Mouse (Mus musculus) 3134 (cell line): Measurements from ENCODE around the gene Rfng.
"Not testable (repeated sequence)": the region's sequence is repeated elsewhere in the genome, so short reads cannot be mapped to it uniquely, and the experiment has no call there.

Source experiments
- DNase-seq: peaks from one replicate; pipeline ENCODE4 v3.0.0-alpha.2; 2011; ENCODE audit warnings: low spot score; ENCODE audit not compliant: insufficient read length; ENCODE audit errors: extremely low read depth

Gene Rfng

GRCm38 (mm10) chr11:120784064-120784791, at the start of gene Rfng, which contains the start of gene Gps1:
Rfng (minus strand) TSS chr11:120784207.
Gps1 (plus strand) TSS chr11:120784272.
- DNase-seq: peak; percentile 82

DNA sequence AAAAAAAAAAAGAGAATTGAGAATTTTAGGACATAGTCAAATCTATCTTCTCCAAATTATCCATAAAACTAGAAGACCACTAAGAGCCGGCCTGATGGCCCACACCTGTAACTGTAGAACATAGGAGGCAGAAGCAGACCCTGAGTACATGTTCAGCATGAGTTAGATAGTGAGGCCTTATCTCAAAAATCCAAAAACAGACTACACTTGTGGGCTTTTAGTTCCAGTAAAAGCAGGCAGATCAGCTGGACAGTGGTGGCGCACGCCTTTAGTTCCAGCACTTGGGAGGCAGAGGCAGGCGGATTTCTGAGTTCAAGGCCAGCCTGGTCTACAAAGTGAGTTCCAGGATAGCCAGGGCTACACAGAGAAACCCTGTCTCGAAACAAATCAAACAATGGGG, 49.0 kb upstream of the Rfng start:
- DNase-seq: not testable (repeated sequence)

DNA sequence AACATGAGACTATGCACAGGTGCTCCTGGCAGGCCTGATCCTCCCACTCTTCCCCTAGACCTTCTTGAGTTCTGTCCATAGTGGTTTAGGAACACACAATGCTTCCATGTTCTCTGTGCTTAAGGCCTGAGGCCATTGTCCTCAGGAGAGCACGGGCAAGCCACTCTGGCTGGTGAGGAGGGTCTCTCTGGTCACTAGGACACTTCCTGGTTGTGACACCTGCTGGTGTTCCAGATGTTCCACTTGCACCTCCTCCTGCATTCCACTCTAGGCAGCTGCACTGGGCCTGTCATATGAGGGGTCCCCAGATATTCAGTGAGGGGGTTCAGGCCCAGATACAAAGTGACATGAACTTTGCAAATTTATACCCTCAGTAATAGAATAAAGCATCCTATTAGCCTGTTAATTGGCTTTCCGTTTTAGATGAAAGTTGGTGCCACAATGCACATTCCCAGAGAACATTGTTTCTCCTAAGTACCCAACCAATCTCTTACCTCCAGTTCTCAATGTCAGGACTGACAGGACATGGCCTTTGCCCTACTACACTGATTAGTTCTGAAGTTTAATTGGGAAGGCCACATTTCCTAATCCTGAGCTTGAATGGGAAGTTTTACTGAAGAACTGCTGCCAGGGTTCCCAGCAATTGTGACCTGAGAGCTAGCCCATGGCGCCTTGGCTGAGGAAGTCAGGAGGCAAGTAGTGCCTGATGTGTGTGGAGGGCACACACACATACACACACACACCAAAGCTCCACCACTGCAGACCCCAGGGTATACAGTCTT, 47.8 kb upstream of the Rfng start:
- no peak for DNase-seq

DNA sequence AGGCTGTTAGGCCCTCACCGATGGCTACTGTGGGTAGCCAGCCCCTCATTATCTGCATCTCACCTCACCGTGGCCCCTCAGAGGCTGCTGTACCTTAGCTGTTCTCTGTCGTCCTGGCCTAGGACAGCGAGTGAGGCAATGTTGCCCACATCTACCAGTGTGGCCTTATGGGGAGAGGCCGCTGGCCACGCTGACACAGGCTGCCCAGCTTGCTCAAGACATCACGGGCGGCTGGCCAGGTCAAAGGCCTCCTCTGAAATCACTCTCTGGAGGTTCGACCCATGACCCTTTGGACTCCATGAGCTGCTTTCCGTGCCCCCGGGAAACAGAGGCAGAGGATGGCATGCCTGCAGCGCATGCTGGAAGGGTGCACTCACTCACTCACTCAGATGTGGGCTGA, 46.7 kb upstream of the Rfng start:
- no peak for DNase-seq

DNA sequence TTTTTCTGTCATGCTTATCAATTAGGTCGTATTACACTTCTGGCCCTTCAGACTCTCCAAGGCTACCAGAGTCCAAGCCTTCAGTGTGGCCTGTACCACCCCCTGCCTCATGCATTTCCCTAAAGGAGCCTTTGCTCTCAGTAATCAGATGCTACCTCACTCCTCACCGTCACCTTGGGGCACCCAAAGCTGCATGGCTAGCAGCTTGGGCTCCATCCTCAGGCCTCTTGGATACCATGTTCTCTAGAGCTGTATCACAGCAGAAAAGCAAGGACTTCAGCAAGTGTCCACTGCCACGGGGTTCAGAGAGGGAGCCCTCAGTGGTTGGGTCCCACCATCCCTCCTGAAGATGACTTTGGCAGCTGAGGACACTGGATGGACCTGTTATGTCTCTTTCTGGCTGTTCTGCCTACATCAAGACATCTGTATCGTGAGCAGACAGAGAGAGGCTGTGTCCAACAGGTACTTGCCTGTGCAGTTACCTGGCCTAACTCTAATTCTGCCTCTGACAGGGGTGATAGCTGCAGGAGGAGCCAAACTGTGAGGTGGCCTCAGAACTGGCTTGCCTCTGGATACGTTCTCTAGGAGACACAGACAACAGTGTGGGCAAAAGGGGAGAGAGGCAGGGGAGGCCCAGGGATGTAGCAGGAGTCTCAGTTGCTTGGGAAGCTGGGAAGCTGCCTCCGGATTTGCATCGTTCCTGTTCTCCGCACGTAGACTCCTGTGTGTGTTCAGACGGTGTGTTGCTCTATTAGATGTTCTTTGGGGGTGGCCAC, 45.9 kb upstream of the Rfng start:
- DNase-seq: no peak

GRCm38 (mm10) chr11:120828416-120828815, 44.4 kb upstream of the Rfng start:
- no peak for DNase-seq

- DNase-seq: no peak
These were observed 42.3 kb upstream of the Rfng start for GRCm38 (mm10) chr11:120826016-120826953.

DNA sequence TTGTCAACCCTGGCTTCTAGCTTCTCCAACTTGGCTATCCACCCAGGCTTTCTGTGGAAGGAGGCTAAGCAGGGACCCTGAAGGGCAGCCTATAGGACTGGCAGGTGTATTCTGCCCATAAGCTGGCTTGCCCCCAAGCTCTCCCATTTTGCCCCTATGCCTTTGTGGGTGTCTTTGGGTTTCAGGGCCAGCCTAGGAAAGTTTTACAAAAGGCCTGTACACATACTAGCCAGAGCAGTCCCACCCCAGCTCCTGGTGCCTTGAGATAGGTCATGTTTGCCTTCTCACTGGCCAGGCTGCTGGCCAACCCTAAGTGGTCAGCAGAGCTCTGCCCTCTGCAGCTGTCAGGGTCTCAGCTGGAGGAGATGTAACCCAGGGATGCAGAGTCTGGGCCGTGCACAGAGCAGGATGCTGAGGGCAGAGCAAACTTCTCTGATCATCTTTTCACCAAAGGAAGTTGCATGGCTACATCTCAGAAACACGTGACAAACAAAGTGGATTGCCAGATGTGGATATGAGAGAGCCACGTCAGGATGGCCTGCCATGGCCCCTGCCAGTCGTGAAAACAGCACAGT, 41.4 kb upstream of the Rfng start:
- DNase-seq: no peak

DNA sequence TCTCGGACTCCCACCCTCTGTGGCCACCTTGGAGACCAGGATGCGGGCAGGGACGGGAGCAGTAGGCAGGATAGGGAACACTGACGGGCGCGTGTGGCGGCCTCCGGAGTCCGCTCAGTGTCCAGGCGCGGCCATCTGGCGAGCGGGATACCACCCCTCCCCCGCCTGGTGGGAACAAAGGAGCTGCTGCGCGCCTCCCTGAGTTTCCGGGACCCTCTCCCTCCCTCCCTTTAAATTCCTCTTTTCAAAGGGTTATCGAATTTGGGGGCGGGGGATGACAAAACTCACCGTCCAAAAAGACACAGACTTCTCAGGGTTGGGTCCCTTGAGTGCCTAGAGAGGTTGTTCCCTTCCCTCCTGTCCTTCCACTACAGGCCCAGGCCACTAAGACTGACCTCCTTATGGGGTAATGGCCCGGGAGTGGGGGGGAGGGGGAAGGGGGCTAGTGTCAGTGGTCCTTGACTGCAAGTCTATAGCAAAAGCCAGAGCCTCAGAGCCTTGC, 40.8 kb upstream of the Rfng start:
- no peak for DNase-seq

- DNase-seq: peak; percentile 98
These were observed 40.2 kb upstream of the Rfng start, which contains the start of gene Fasn for GRCm38 (mm10) chr11:120823956-120824786. Fasn (minus strand) TSS chr11:120824547.

GRCm38 (mm10) chr11:120823551-120823947, 39.5 kb upstream of the Rfng start:
- no peak for DNase-seq

DNA sequence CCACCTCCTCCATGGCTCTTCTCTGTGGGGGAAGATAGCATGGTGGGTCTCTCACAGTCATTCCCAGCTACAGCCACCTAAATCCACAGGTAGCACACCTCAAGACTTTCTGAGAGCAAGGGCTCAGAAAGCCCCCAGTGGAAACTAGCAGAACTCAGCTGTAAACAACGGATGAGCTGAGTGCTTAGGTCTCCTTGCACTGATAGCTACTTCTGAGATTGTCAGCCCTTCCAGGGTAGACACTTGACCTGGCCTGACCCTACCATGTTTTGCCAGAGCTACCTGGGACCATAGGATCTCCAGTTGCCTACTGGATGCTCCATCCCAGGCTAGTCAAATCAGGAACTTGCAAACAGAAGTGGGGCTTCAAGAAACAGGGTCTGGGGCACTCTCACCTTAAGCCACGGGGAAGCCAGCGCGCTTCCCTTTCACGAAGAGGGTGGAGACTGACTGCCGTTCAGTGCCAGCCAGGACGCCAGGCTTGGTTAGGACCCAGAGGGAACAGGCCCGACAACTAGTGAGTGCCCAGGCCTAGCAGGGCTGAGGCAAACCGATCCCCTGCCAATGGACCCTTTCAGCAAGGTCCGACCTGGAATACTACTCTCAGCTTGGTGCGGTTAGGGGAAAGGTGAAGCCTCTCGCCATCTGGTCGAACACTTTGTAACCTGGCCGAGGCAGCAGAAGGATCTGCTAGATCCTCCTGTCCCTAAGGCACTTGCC, 39.0 kb upstream of the Rfng start:
- no peak for DNase-seq

DNA sequence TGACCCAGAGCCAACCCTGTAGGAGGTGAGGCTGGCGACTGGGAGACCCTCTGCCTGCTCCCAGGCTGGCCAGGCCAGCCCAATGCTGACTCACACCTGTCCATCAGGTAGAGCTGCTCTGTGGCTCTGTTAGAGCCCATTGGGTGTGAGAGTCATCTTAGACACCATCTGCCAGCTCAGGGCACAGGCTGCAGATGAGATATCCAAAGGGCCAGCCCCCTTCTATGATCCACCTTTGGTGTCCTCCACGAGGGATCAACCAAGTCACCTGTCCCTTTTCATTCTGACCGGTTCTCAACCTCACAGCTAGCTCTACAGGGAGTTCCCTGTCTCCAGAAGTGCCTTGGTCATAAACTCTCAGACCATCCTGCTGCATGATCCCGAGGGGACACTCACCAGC, 38.3 kb upstream of the Rfng start:
- no peak for DNase-seq

GRCm38 (mm10) chr11:120821076-120821922, 37.3 kb upstream of the Rfng start:
- DNase-seq: no peak

- DNase-seq: no peak
These were observed 36.5 kb upstream of the Rfng start for GRCm38 (mm10) chr11:120820546-120820945.

DNA sequence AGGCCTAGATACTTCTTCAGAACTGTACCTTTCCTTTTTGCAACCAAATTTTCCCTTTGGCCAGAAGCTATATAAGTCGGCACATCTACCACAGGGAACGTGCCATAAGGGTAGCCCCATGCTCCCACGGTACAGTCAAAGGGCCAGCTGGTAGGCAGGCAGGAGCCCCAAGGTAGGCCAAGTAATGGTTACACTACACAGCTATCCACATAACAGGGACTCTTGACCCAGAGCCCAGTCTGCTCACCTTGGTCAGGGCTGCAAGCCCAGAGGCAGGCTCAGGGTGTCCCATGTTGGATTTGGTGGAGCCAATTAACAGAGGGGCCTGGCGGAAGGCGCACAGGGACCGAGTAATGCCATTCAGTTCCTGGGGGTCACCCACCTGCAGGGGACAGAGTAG, 35.5 kb upstream of the Rfng start:
- DNase-seq: no peak

- no peak for DNase-seq
These were observed 34.2 kb upstream of the Rfng start for GRCm38 (mm10) chr11:120818251-120818650.
